Mouse (Mus musculus) CD8-positive naive resting alpha-beta T cell, adult 57 days (primary cell): ENCODE results near the gene Sla2. TPM values are rescaled to one million over a fixed set of nuclear protein-coding genes. Genes with fewer than 3 reads are reported as not detected.

Source experiments
- total RNA-seq: library from RNA; stranded (reverse); gene quantifications from one replicate; pipeline ENCODE4 v1.2.4, GENCODE M21; 2023

The Sla2 gene
- total RNA-seq, result 42.0 TPM

GRCm38 (mm10) chr2:156887017-156887416 is at the start of gene Sla2:
Gene Sla2, minus strand, starts transcription at chr2:156887192.

GRCm38 (mm10) chr2:156862772-156863486 is 24.1 kb downstream of the Sla2 start, which contains the start of gene Rab5if:
Gene Rab5if, plus strand, starts transcription at chr2:156863128.

DNA sequence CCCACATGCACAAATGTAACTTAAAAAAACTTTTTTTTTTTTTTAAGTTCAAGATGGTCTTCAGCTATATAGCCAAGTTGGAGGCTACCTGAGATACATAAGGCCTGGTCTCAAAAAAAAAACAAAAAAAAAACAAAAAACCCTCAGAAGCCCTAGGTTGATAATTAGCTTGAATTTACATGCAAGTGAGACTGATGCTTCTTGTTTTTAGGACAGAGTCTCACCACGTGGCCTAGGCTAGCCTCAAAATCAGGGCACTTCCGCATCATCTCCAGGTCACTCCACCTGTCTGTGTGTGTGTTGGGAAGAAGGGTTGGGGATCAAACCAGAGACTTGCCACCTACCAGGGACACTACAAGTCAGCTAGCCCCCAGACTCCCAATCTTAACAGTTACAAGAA is 29.2 kb downstream of the Sla2 start, which contains the start of gene 4930518I15Rik:
Gene 4930518I15Rik (minus strand): TSS at position 112 of the 400 bp plus-strand sequence.

GRCm38 (mm10) chr2:156839319-156840191 is 47.4 kb downstream of the Sla2 start, which contains the start of gene Tgif2:
Gene Tgif2, plus strand, starts transcription at chr2:156840007.

Other genes starting within 250 kb of the Sla2 start
- gene Myl9, start 111.8 kb downstream of the Sla2 start, total RNA-seq, result not detected
- 39.1 TPM for gene Tgif2, start 47.2 kb downstream of the Sla2 start, total RNA-seq
- gene 4930518I15Rik, start 29.2 kb downstream of the Sla2 start, total RNA-seq, result 3.6 TPM
- 52.5 TPM for gene Rab5if, start 24.1 kb downstream of the Sla2 start, total RNA-seq
- gene Ndrg3, start 104.9 kb upstream of the Sla2 start, total RNA-seq, result 56.6 TPM
- 18.1 TPM for gene Dsn1, start 120.0 kb upstream of the Sla2 start, total RNA-seq
- gene Soga1, start 192.1 kb upstream of the Sla2 start, total RNA-seq, result 0.46 TPM
- not detected for gene Tldc2, start 199.9 kb upstream of the Sla2 start, total RNA-seq
- 271 TPM for gene Samhd1, start 248.1 kb upstream of the Sla2 start, total RNA-seq